Mouse (Mus musculus): ENCODE results near the gene Camk1. TPM values are rescaled to one million over a fixed set of nuclear protein-coding genes. Genes with fewer than 3 reads are reported as not detected.

Gene Camk1
- total RNA-seq, 2 experiments from 2014 or later, result 49.3 to 50.2 TPM

GRCm38 (mm10) chr6:113307481-113308121 lies 36.2 kb downstream of the Camk1 start:
- peak; percentile 36 to 44 for DNase-seq (ENCODE audit: low spot score in 2 of 2)

- DNase-seq (ENCODE audit: low spot score in 2 of 2), result no peak
These were observed 36.8 kb downstream of the Camk1 start, which contains the start of gene Brpf1 for GRCm38 (mm10) chr6:113306986-113307349. TSS of gene Brpf1 (plus strand) at chr6:113307137.

- peak; percentile 98 to 99 for DNase-seq (ENCODE audit: low spot score in 2 of 2)
These were observed 37.3 kb downstream of the Camk1 start for GRCm38 (mm10) chr6:113306322-113306985.

GRCm38 (mm10) chr6:113302258-113302657 lies 41.5 kb downstream of the Camk1 start:
- DNase-seq (ENCODE audit: low spot score in 2 of 2), result no peak

GRCm38 (mm10) chr6:113301350-113301749 lies 42.4 kb downstream of the Camk1 start:
- DNase-seq (ENCODE audit: low spot score in 2 of 2), result no peak

- DNase-seq (ENCODE audit: low spot score in 2 of 2), result no peak
These were observed 47.1 kb downstream of the Camk1 start for GRCm38 (mm10) chr6:113296639-113297038.

GRCm38 (mm10) chr6:113296046-113296445 lies 47.7 kb downstream of the Camk1 start:
- DNase-seq (ENCODE audit: low spot score in 2 of 2), result no peak

GRCm38 (mm10) chr6:113292938-113293337 lies 50.8 kb downstream of the Camk1 start:
- DNase-seq (ENCODE audit: low spot score in 2 of 2), result no peak

GRCm38 (mm10) chr6:113290346-113290745 lies 53.4 kb downstream of the Camk1 start:
- no peak for DNase-seq (ENCODE audit: low spot score in 2 of 2)

GRCm38 (mm10) chr6:113289346-113289745 lies 54.4 kb downstream of the Camk1 start:
- no peak for DNase-seq (ENCODE audit: low spot score in 2 of 2)

- no peak for DNase-seq (ENCODE audit: low spot score in 2 of 2)
These were observed 56.5 kb downstream of the Camk1 start for GRCm38 (mm10) chr6:113287236-113287635.

- no peak for DNase-seq (ENCODE audit: low spot score in 2 of 2)
These were observed 57.5 kb downstream of the Camk1 start for GRCm38 (mm10) chr6:113286316-113286715.

- no peak for DNase-seq (ENCODE audit: low spot score in 2 of 2)
These were observed 58.9 kb downstream of the Camk1 start for GRCm38 (mm10) chr6:113284931-113285330.

Other genes with a start within 250 kb of the Camk1 start
- gene Lhfpl4, start 148.6 kb downstream of the Camk1 start, total RNA-seq (2021), result 10 to 100 TPM; 86.6 to 91.8 TPM
- 10 to 100 TPM; 17.6 to 19.0 TPM for gene Mtmr14, start 106.1 kb downstream of the Camk1 start, total RNA-seq (2021)
- 10 to 100 TPM; 14.3 to 21.8 TPM for gene Cpne9, start 61.7 kb downstream of the Camk1 start, total RNA-seq (2021)
- gene Brpf1, start 36.8 kb downstream of the Camk1 start, total RNA-seq (2021), result 10 to 100 TPM; 26.4 to 28.9 TPM
- gene Ogg1, start 17.0 kb downstream of the Camk1 start, total RNA-seq (2021), result 1 to 10 TPM; 7.0 to 7.2 TPM
- gene Tada3, start 33.9 kb upstream of the Camk1 start, total RNA-seq (2021), result 10 to 100 TPM; 53.4 to 54.9 TPM
- gene Arpc4, start 34.1 kb upstream of the Camk1 start, total RNA-seq (2021), result 100 to 1,000 TPM; 348 to 363 TPM
- gene Ttll3, start 45.3 kb upstream of the Camk1 start, total RNA-seq (2021), result 10 to 100 TPM; 11.7 to 13.7 TPM
- 10 to 100 TPM; 24.7 to 28.7 TPM for gene Rpusd3, start 75.4 kb upstream of the Camk1 start, total RNA-seq (2021)
- not detected for gene Cidec, start 91.8 kb upstream of the Camk1 start, total RNA-seq (2021)
- 10 to 100 TPM; 45.6 to 53.3 TPM for gene Jagn1, start 98.6 kb upstream of the Camk1 start, total RNA-seq (2021)
- under 1 TPM; 0.36 to 0.81 TPM for gene Il17re, start 114.5 kb upstream of the Camk1 start, total RNA-seq (2021)
- gene Il17rc, start 127.4 kb upstream of the Camk1 start, total RNA-seq (2021), result 1 to 10 TPM; 3.4 to 3.8 TPM
- 100 to 1,000 TPM in 1 of 2 experiments, 10 to 100 TPM in 1; 99.5 to 101 TPM for gene Creld1, start 139.3 kb upstream of the Camk1 start, total RNA-seq (2021)
- 10 to 100 TPM; 45.8 to 48.1 TPM for gene Prrt3, start 157.9 kb upstream of the Camk1 start, total RNA-seq (2021)
- gene Emc3, start 187.7 kb upstream of the Camk1 start, total RNA-seq (2021), result 10 to 100 TPM; 79.0 to 80.5 TPM
- gene Fancd2, start 187.7 kb upstream of the Camk1 start, total RNA-seq (2021), result 1 to 10 TPM; 2.5 to 4.1 TPM